Mouse (Mus musculus) liver, postnatal 0 days (tissue): ENCODE results near the gene Pfkl. TPM values are rescaled to one million over a fixed set of nuclear protein-coding genes. Genes with fewer than 3 reads are reported as not detected.
A peak's percentile ranks its signal among the peaks of the same experiment; 100 is the strongest.

ENCODE experiments used
- ATAC-seq: fragments of 200-750 bp; cut with Nextera tagmentation; 2 replicates; pipeline ENCODE4 v1.8.0; 2017; ENCODE audit warnings: mild to moderate bottlenecking, moderate library complexity
- DNase-seq: peaks from one replicate; pipeline ENCODE4 v3.0.0-alpha.2; 2016
- H3K27ac ChIP-seq: fragments of 300-500 bp; sonication (generic); 2 replicates; pipeline ENCODE4 v1.5.1; 2014; ENCODE audit warnings: antibody characterized with exemption, moderate library complexity, mild to moderate bottlenecking, low read depth
- H3K27me3 ChIP-seq: fragments of 300-500 bp; sonication (generic); 2 replicates; pipeline ENCODE4 v1.6.1; 2014; ENCODE audit warnings: low read length, control low read depth, mixed read lengths; ENCODE audit not compliant: insufficient read depth
- H3K36me3 ChIP-seq: fragments of 300-500 bp; sonication (generic); replicated peaks from 2 replicates; pipeline ENCODE4 v1.6.1; 2014; ENCODE audit warnings: mild to moderate bottlenecking, control low read depth, low read length, moderate library complexity, mixed read lengths; ENCODE audit not compliant: insufficient read depth
- H3K4me1 ChIP-seq: fragments of 300-500 bp; sonication (generic); 2 replicates; pipeline ENCODE4 v1.6.1; 2014; ENCODE audit warnings: antibody characterized with exemption, mild to moderate bottlenecking, control low read depth; ENCODE audit not compliant: insufficient read depth
- H3K4me2 ChIP-seq: fragments of 300-500 bp; sonication (generic); 2 replicates; pipeline ENCODE4 v1.6.1; 2014; ENCODE audit warnings: low read depth, mild to moderate bottlenecking, low read length, moderate library complexity, mixed read lengths
- H3K4me3 ChIP-seq: fragments of 300-500 bp; sonication (generic); 2 replicates; pipeline ENCODE4 v1.5.1; 2014; ENCODE audit warnings: low read depth, low read length
- H3K9ac ChIP-seq: fragments of 300-500 bp; sonication (generic); replicated peaks from 2 replicates; pipeline ENCODE4 v1.6.1; 2014; ENCODE audit warnings: mild to moderate bottlenecking, moderate library complexity
- H3K9me3 ChIP-seq: fragments of 300-500 bp; sonication (generic); 2 replicates; pipeline ENCODE4 v1.6.1; 2016; ENCODE audit warnings: mild to moderate bottlenecking, control low read depth, low read length, mixed read lengths
- CTCF ChIP-seq: sonication (generic); IDR thresholded peaks from 2 replicates; pipeline ENCODE4 v1.5.1; 2016; ENCODE audit warnings: antibody characterized with exemption, low read depth
- EP300 ChIP-seq: IDR thresholded peaks from 2 replicates; pipeline ENCODE4 v1.6.1; 2016; ENCODE audit warnings: antibody characterized with exemption, low read depth, mild to moderate bottlenecking
- WGBS: fragments of 180-500 bp; shearing (Covaris S2); extraction: QIAGEN DNeasy Blood & Tissue Kit; methylation state at CpG from one replicate; pipeline ENCODE4 v1.1.7; 2014; ENCODE audit not compliant: insufficient replicate concordance; 5-methylcytosine and 5-hydroxymethylcytosine counted together
- polyA plus RNA-seq: library from polyadenylated mRNA; unstranded; fragments of >200 nt; fragmentation: Nextera tagmentation; extraction: Ambion mirVana; gene quantifications from 2 replicates; pipeline ENCODE4 v1.2.1, GENCODE M21; 2015

Gene Pfkl
- 23.5 and 31.3 TPM in 2 replicates for polyA plus RNA-seq

GRCm38 (mm10) chr10:78009945-78010293 lies at the start of gene Pfkl:
Pfkl (minus strand) TSS chr10:78010083.
- peak within 1 kb of the TSS; percentile 94 for H3K27ac ChIP-seq
- DNase-seq (no peak), ATAC-seq (peak; percentile 1)
- H3K4me2 ChIP-seq, result peak within 1 kb of the TSS; percentile 87
- H3K36me3 ChIP-seq, result peaks cover 4% of the 10 kb centered on the region; the same call in 1 of the 2 replicates
- TF ChIP-seq CTCF, result no peak
- TF ChIP-seq EP300, result no peak
- peak within 1 kb of the TSS; percentile 70 for H3K9ac ChIP-seq
- no peaks in the 10 kb centered on the region for H3K9me3 ChIP-seq
- peaks cover 40% of the 10 kb centered on the region for H3K4me1 ChIP-seq
- peak within 1 kb of the TSS; percentile 80 for H3K4me3 ChIP-seq
- WGBS, result under 1% methylated on average over 9 of the region's 9 CpGs
- no peaks in the 10 kb centered on the region for H3K27me3 ChIP-seq

- Histone ChIP-seq H3K9ac (no peak overlapping the region), H3K4me1 (no peaks in the 10 kb centered on the region), H3K4me3 (no peak overlapping the region), H3K4me2 (no peak overlapping the region), H3K9me3 (no peaks in the 10 kb centered on the region), H3K36me3 (no peaks in the 10 kb centered on the region), H3K27ac (no peak overlapping the region), H3K27me3 (no peaks in the 10 kb centered on the region)
- no peak for ATAC-seq
- TF ChIP-seq CTCF, result no peak
- no peak for TF ChIP-seq EP300
- DNase-seq, result no peak
- WGBS, result 86% methylated on average over 8 of the region's 8 CpGs
Observed at GRCm38 (mm10) chr10:78057056-78057455, 47.2 kb upstream of the Pfkl start.

GRCm38 (mm10) chr10:78054633-78055565 lies 45.0 kb upstream of the Pfkl start:
- no peaks in the 10 kb centered on the region for H3K4me1 ChIP-seq
- no peak overlapping the region for H3K4me3 ChIP-seq
- ATAC-seq (no peak), DNase-seq (no peak)
- H3K27me3 ChIP-seq, result no peaks in the 10 kb centered on the region
- no peaks in the 10 kb centered on the region for H3K36me3 ChIP-seq
- 54% methylated on average over 19 of the region's 19 CpGs for WGBS
- no peaks in the 10 kb centered on the region for H3K9me3 ChIP-seq
- H3K9ac ChIP-seq, result no peak overlapping the region
- H3K4me2 ChIP-seq, result no peak overlapping the region
- TF ChIP-seq EP300, result no peak
- TF ChIP-seq CTCF, result no peak
- no peak overlapping the region for H3K27ac ChIP-seq

- DNase-seq (no peak), ATAC-seq (no peak)
- no peak overlapping the region for H3K4me3 ChIP-seq
- H3K4me2 ChIP-seq, result no peak overlapping the region
- 48% methylated on average over 10 of the region's 11 CpGs for WGBS
- no peaks in the 10 kb centered on the region for H3K27me3 ChIP-seq
- no peak for TF ChIP-seq EP300
- TF ChIP-seq CTCF, result no peak
- no peak overlapping the region for H3K27ac ChIP-seq
- no peak overlapping the region for H3K9ac ChIP-seq
- H3K36me3 ChIP-seq, result no peaks in the 10 kb centered on the region
- H3K4me1 ChIP-seq, result no peaks in the 10 kb centered on the region
- H3K9me3 ChIP-seq, result no peaks in the 10 kb centered on the region
Observed at GRCm38 (mm10) chr10:78049519-78050035, 39.7 kb upstream of the Pfkl start.

- Histone ChIP-seq H3K27ac (no peak overlapping the region), H3K4me1 (peaks cover 6% of the 10 kb centered on the region), H3K9ac (no peak overlapping the region), H3K4me2 (no peak overlapping the region), H3K27me3 (0 out of 2 replicates have a peak, but pooled peaks cover 3% of the 10 kb centered on the region), H3K36me3 (no peaks in the 10 kb centered on the region), H3K9me3 (no peaks in the 10 kb centered on the region), H3K4me3 (no peak overlapping the region)
- TF ChIP-seq EP300 (no peak), CTCF (no peak)
- WGBS, result 70% methylated on average over 9 of the region's 10 CpGs
- ATAC-seq, result no peak
- no peak for DNase-seq
Observed at GRCm38 (mm10) chr10:78048061-78048730, 38.3 kb upstream of the Pfkl start.

- TF ChIP-seq CTCF (no peak), EP300 (no peak)
- H3K27me3 ChIP-seq, result 0 out of 2 replicates have a peak, but pooled peaks cover 8% of the 10 kb centered on the region
- ATAC-seq, result no peak
Observed at GRCm38 (mm10) chr10:78046388-78046787, 36.5 kb upstream of the Pfkl start.

More at GRCm38 (mm10) chr10:78046388-78046787, 36.5 kb upstream of the Pfkl start:
- WGBS, result 76% methylated on average over 4 of the region's 4 CpGs
- Histone ChIP-seq H3K4me2 (no peak overlapping the region), H3K9me3 (no peaks in the 10 kb centered on the region), H3K4me1 (peaks cover 7% of the 10 kb centered on the region), H3K4me3 (no peak overlapping the region), H3K36me3 (no peaks in the 10 kb centered on the region), H3K9ac (no peak overlapping the region), H3K27ac (no peak overlapping the region)
- no peak for DNase-seq
